Mouse (Mus musculus) embryonic facial prominence, embryonic 14.5 days (tissue): ENCODE measurements at regions not wholly inside any gene's neighbourhood (a gene's known extent, or its start where the extent isn't known, plus 50 kb on each side); places are given as distances from the start of the nearest gene placed in this dataset.
"Not testable (repeated sequence)": the region's sequence is repeated elsewhere in the genome, so short reads cannot be mapped to it uniquely, and the experiment has no call there.

ENCODE experiments used
- ATAC-seq: fragments of 200-750 bp; cut with Nextera tagmentation; 2 replicates; pipeline ENCODE4 v1.8.0; 2017; ENCODE audit warnings: low read depth, moderate number of reproducible peaks, moderate TSS enrichment
- DNase-seq: peaks from one replicate; pipeline ENCODE4 v3.0.0-alpha.2; 2015; ENCODE audit warnings: low spot score
- H3K27ac ChIP-seq: fragments of 300-500 bp; sonication (generic); replicated peaks from 2 replicates; pipeline ENCODE4 v1.5.1; 2014; ENCODE audit warnings: low read depth, mild to moderate bottlenecking, low read length, moderate library complexity
- H3K27me3 ChIP-seq: fragments of 300-500 bp; sonication (generic); replicated peaks from 2 replicates; pipeline ENCODE4 v1.6.1; 2014; ENCODE audit warnings: low read length; ENCODE audit not compliant: control insufficient read depth, insufficient read depth
- H3K36me3 ChIP-seq: fragments of 300-500 bp; sonication (generic); 2 replicates; pipeline ENCODE4 v1.6.1; 2014; ENCODE audit warnings: low read length, mixed read lengths; ENCODE audit not compliant: control insufficient read depth, insufficient read depth
- H3K4me1 ChIP-seq: fragments of 300-500 bp; sonication (generic); 2 replicates; pipeline ENCODE4 v1.6.1; 2014; ENCODE audit warnings: antibody characterized with exemption, low read length; ENCODE audit not compliant: control insufficient read depth, insufficient read depth
- H3K4me2 ChIP-seq: fragments of 300-500 bp; sonication (generic); 2 replicates; pipeline ENCODE4 v1.6.1; 2014; ENCODE audit warnings: low read depth, mild to moderate bottlenecking, low read length, moderate library complexity, mixed read lengths
- H3K4me3 ChIP-seq: fragments of 300-500 bp; sonication (generic); 2 replicates; pipeline ENCODE4 v1.5.1; 2014; ENCODE audit warnings: low read depth, mild to moderate bottlenecking, low read length
- H3K9ac ChIP-seq: fragments of 300-500 bp; sonication (generic); 2 replicates; pipeline ENCODE4 v1.6.1; 2014; ENCODE audit warnings: low read depth, mild to moderate bottlenecking, low read length, moderate library complexity, mixed read lengths
- H3K9me3 ChIP-seq: fragments of 300-500 bp; sonication (generic); 2 replicates; pipeline ENCODE4 v1.6.1; 2016; ENCODE audit warnings: low read length; ENCODE audit not compliant: control insufficient read depth
- WGBS: fragments of 180-500 bp; shearing (Covaris S2); extraction: QIAGEN DNeasy Blood & Tissue Kit; methylation state at CpG from one replicate; pipeline ENCODE4 v1.1.7; 2014; 5-methylcytosine and 5-hydroxymethylcytosine counted together

DNA sequence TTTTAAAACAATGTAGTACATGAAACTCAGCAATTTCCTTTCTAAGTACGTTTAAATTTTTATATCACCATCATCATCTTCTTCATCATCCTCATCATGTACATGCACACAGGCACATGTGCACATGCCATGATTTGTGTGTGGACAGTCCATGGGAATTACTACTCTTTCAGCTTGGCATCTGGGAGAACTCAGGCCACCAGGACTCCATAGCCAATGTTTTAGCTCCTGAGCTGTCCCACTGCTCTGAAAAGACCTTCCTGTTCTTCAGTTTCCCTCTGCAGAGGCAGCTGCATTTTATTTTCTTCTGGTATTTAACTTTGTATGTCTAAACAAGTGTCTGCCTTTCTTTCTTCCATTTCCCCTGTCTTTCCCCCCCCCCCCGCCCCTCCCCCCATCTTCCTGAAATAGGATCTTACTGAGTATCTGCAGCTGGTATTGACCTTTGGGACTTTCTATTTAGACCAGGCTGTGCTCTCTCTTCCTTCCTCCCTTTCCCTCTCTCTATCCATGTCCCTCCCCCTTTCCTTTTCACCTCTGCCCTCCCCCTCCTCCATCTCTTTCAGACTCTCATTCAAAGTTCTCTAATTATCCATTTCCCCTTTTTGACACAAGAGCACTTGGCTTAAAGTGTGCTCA, 72.8 kb upstream of the Arhgap42 start:
- Histone ChIP-seq H3K27ac (no peak overlapping the region), H3K9ac (no peak overlapping the region), H3K4me1 (no peaks in the 10 kb centered on the region), H3K4me3 (no peak overlapping the region), H3K4me2 (no peak overlapping the region), H3K27me3 (no peaks in the 10 kb centered on the region), H3K9me3 (no peaks in the 10 kb centered on the region), H3K36me3 (no peaks in the 10 kb centered on the region)
- DNase-seq (no peak), ATAC-seq (no peak)
- WGBS = 93% methylated on average over 1 of the region's 2 CpGs

DNA sequence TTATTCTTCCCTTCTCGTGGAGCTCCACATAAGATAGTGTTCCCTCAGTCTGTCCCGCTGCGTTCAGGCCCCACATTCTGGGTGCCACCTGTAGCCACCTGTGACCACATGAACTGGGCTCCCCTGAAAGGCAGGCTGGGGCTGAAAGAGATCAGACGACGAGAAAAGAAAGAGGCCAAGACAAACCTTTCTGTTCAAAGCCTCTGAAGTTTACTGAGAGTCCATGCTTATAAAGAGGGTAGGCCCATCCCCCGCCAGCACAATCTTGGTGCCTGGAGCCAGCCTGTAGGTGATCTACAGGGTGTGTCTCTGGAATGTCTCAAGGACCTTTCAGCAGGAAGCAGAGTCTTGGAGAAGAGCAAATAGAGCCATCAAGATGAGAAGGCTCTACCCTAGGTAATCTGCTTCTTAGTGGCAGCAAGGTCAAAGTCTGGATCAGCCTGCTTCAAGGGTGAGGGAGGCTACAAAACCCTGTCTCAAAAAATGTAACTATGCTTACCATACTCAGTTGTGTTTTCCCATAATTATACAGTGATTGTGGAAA, 72.2 kb upstream of the Arhgap42 start:
- not testable (repeated sequence) for DNase-seq, H3K27ac ChIP-seq, H3K27me3 ChIP-seq, H3K4me1 ChIP-seq, ATAC-seq, H3K4me3 ChIP-seq, H3K4me2 ChIP-seq, H3K36me3 ChIP-seq, H3K9ac ChIP-seq, H3K9me3 ChIP-seq
- 81% methylated on average over 6 of the region's 6 CpGs for WGBS

- peak; percentile 11 for DNase-seq
- no peak overlapping the region for H3K4me3 ChIP-seq
- no peaks in the 10 kb centered on the region for H3K27me3 ChIP-seq
- H3K27ac ChIP-seq = no peak overlapping the region
- H3K9ac ChIP-seq = no peak overlapping the region
- 27% methylated on average over 3 of the region's 3 CpGs for WGBS
- no peak overlapping the region for H3K4me2 ChIP-seq
- no peaks in the 10 kb centered on the region for H3K4me1 ChIP-seq
- peak; percentile 22 for ATAC-seq
- no peaks in the 10 kb centered on the region for H3K9me3 ChIP-seq
- H3K36me3 ChIP-seq = no peaks in the 10 kb centered on the region
These were observed 51.9 kb upstream of the Arhgap42 start for GRCm38 (mm10) chr9:9290767-9291166.

DNA sequence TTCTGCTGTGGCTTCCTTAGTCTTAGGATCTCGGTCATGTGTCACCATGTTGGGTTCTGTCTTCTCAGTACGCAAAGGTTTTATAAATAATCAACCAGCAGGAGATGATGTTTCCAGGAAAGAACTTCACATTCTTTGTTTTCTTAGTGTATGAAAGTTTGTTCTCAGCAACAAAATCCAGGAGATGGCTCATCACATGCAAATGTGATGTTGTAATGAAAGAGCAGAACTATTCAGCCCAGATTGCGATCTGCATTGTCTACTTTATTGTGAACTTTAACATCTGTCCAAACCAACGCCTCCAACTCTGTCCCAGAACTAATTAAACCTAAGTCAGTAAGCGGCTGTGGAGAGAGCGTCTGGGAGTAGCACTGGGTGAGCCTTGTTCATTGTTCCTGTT, 50.7 kb upstream of the Arhgap42 start:
- WGBS = 70% methylated on average over 6 of the region's 6 CpGs
- DNase-seq (no peak), ATAC-seq (no peak)

More for the DNA sequence above, 50.7 kb upstream of the Arhgap42 start:
- Histone ChIP-seq H3K27me3 (no peaks in the 10 kb centered on the region), H3K4me3 (no peak overlapping the region), H3K36me3 (no peaks in the 10 kb centered on the region), H3K4me1 (no peaks in the 10 kb centered on the region), H3K4me2 (no peak overlapping the region), H3K27ac (no peak overlapping the region), H3K9me3 (no peaks in the 10 kb centered on the region), H3K9ac (no peak overlapping the region)
